Mouse (Mus musculus) adipocyte (in vitro differentiated cells): ENCODE data around the gene Cdk4.
A peak's percentile ranks its signal among the peaks of the same experiment; 100 is the strongest.

Experiments
- DNase-seq: peaks from one replicate; pipeline ENCODE4 v3.0.0-alpha.2; 2016; ENCODE audit warnings: low spot score

Cdk4 gene

GRCm38 (mm10) chr10:127063239-127063872 lies at the start of gene Cdk4:
Gene Cdk4, plus strand, starts transcription at chr10:127063534.
- DNase-seq, result peak; percentile 98

GRCm38 (mm10) chr10:127016488-127016887 lies 46.8 kb upstream of the Cdk4 start:
- no peak for DNase-seq

- no peak for DNase-seq
These were observed 46.3 kb upstream of the Cdk4 start for GRCm38 (mm10) chr10:127017071-127017470.

- no peak for DNase-seq
These were observed 44.9 kb upstream of the Cdk4 start for GRCm38 (mm10) chr10:127018422-127018821.

- DNase-seq, result peak; percentile 88
These were observed 32.7 kb upstream of the Cdk4 start, which contains the start of gene Tsfm for GRCm38 (mm10) chr10:127030336-127031296. Gene Tsfm, minus strand, starts transcription at chr10:127030840.

GRCm38 (mm10) chr10:127033301-127033741 lies 30.0 kb upstream of the Cdk4 start:
- no peak for DNase-seq

GRCm38 (mm10) chr10:127036273-127036672 lies 27.1 kb upstream of the Cdk4 start:
- DNase-seq, result no peak

GRCm38 (mm10) chr10:127037641-127038040 lies 25.7 kb upstream of the Cdk4 start:
- DNase-seq, result no peak

GRCm38 (mm10) chr10:127040569-127041214 lies 22.6 kb upstream of the Cdk4 start:
- no peak for DNase-seq

GRCm38 (mm10) chr10:127041274-127041766 lies 22.0 kb upstream of the Cdk4 start, which contains the start of the genes Mettl1 and Eef1akmt3:
Gene Mettl1, plus strand, starts transcription at chr10:127041414.
Gene Eef1akmt3, minus strand, starts transcription at chr10:127041513.
- no peak for DNase-seq

- DNase-seq, result peak; percentile 82
These were observed 21.5 kb upstream of the Cdk4 start for GRCm38 (mm10) chr10:127041774-127042338.

GRCm38 (mm10) chr10:127042468-127043115 lies 20.7 kb upstream of the Cdk4 start:
- no peak for DNase-seq

GRCm38 (mm10) chr10:127043187-127043586 lies 20.1 kb upstream of the Cdk4 start:
- no peak for DNase-seq

GRCm38 (mm10) chr10:127047954-127048353 lies 15.4 kb upstream of the Cdk4 start, which contains the start of gene Cyp27b1:
Gene Cyp27b1, plus strand, starts transcription at chr10:127048250.
- no peak for DNase-seq

GRCm38 (mm10) chr10:127048608-127049394 lies 14.5 kb upstream of the Cdk4 start:
- no peak for DNase-seq

GRCm38 (mm10) chr10:127049395-127050118 lies 13.8 kb upstream of the Cdk4 start:
- no peak for DNase-seq

GRCm38 (mm10) chr10:127050119-127050474 lies 13.2 kb upstream of the Cdk4 start:
- no peak for DNase-seq

GRCm38 (mm10) chr10:127054646-127055045 lies 8.7 kb upstream of the Cdk4 start:
- no peak for DNase-seq

- DNase-seq, result no peak
These were observed 7.9 kb upstream of the Cdk4 start for GRCm38 (mm10) chr10:127055406-127055805.

GRCm38 (mm10) chr10:127056490-127056889 lies 6.8 kb upstream of the Cdk4 start:
- no peak for DNase-seq
